Mouse (Mus musculus) thymus, postnatal 4 days (tissue): ENCODE data around the gene D11Wsu47e.

Experiments used
- DNase-seq: peaks from one replicate; pipeline ENCODE4 v3.0.0; 2021

D11Wsu47e gene

DNA sequence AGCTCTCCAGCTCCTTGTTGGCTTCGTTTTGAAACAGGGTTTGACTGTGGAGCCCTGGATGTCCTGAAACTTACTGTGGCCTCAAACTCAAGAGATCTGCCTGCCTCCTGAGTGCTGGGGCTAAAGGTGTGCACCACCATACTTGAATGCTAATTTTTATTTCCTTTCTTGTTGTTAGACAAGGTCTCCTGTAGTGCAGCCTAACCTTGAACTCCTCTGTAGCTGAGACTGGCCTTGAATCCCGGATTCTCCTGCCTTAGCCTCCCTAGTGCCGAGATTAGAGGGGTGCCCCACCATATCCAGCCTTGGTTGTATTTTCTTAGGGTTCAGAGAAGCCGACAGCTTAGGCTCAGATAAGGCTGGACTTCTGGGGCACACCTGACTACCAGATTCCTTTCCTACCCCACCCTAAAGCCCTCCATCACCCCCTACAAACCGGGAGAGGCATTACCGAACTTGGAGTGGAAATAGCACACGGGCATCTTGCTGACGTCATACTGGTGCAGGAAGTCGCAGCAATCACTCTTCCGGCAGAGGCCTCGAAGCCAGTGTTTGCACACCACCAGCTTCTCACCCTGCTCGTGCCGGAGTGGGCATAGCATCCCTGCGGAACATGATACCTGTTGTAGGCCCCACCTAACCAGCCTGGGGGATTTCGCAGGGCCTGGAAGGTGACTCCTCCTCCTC, 21.9 kb downstream of the D11Wsu47e start:
- DNase-seq: no peak

DNA sequence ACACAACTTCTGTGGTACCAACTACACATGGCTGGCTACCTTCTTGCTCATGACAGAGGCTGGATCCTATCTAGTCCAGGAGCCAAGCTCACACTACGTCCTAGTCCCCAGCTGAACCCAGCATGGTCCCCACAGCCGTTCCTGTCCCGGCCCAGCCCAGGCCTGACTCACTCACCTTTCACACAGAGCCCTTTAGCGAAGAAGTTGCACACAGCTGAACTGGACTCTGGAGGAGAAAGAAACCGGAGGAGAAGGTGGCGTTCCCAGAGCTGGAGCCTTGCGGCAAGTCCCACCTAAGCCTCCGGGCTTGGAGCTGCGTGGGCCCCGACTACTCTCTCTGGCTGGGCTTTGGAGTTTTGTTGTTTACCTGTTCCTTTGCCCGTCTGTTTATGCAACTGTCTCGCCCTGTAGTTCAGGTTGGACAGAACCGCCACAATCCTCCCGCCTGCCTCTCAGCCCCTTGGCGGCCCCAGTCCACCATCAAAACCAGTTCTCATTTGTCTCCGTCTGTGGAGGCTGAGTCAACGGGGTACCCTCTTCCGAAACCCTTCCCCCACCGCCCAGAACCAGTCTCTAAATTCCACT, 24.5 kb downstream of the D11Wsu47e start:
- DNase-seq: peak; percentile 53

DNA sequence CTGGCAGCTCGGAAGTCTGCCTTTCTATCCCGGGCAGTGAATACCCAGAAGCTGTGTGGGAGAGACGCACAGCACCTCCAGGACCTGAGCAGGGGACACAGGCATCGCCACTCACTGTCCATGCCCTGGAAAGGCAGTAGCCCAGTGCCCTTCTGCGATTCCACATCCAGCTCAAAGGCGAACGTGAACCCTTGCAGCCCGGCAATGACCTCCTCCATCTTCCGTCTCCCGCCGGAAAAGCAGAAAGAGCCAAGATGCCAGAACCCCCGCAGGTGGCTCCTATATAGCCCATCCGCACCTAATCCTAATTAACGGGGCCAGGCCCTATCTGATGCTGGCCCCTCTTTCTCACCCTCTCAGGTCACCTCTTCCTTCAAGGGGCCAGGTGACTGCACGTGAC, 25.1 kb downstream of the D11Wsu47e start:
- no peak for DNase-seq

DNA sequence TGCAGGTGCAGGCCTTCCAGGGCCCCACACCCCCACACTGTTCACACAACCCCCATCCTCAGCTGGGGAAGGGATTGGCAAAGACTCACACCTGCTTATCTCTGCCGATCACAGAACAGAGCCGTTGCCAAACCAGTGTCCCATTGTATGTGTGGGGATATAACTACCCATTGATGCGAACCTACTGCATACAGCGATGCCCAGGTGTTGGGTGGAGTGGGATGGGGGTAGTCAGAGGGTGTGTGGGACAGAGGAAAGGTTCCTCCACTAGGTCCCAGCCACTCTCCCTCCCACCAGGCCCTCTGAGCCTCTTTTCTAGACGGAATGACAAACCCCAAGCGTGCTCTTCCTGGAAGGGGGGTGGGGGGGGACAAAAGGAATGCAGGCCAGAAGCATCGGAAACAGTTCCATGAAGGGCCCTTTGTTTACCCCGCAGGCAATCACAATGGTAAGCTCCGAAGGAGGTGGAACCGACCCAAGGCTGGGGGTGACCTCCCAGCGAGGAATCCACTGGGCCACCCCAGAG, 25.6 kb downstream of the D11Wsu47e start, which contains the start of gene Cpsf4l:
Cpsf4l (minus strand) TSS at position 287 of the 526 bp plus-strand sequence.
- peak; percentile 77 for DNase-seq

DNA sequence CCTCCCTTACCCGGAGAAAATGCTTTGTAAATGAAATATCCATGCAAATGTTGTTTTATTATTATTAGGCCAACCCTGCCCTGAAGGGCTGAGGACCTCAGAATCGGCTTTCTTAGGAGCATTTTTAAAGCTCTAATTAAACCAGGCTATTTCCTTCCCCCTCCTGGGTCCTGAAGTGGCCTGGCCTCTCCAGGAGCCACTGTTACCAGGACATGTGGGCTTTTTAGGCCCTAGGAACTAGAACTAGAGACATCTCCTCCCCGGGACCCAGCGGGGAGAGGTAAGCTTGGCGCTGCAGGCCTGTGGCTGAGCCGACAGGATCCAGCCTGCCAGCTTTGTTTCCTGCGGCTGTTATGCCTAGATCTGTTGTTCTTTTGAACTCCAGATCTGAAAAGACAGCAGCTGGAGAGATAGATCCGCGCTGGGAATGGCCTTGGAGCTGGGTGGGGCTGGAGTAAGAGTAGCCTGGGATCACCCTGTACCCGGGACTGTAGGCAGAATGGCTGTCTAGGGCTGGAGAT, 26.1 kb downstream of the D11Wsu47e start:
- DNase-seq: peak; percentile 66

DNA sequence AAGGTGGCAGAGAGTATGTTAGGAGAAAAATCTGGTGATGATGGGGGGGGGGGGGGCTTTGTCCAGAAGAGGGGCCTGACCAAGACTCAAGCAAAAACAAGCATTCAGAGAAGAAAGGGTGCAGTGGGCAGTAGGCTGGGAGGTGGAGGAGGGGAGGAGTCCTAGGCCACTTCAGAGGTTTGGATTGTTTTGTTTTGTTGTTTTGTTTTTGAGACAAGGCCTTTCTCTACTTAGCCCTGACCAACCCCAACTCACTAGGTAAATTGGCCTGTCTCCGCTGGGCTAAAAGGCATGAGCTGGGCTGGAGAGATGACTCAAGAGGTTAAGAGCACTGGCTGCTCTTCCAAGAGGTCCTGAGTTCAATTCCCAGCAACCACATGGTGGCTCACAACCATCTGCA, 26.8 kb downstream of the D11Wsu47e start:
- no peak for DNase-seq

DNA sequence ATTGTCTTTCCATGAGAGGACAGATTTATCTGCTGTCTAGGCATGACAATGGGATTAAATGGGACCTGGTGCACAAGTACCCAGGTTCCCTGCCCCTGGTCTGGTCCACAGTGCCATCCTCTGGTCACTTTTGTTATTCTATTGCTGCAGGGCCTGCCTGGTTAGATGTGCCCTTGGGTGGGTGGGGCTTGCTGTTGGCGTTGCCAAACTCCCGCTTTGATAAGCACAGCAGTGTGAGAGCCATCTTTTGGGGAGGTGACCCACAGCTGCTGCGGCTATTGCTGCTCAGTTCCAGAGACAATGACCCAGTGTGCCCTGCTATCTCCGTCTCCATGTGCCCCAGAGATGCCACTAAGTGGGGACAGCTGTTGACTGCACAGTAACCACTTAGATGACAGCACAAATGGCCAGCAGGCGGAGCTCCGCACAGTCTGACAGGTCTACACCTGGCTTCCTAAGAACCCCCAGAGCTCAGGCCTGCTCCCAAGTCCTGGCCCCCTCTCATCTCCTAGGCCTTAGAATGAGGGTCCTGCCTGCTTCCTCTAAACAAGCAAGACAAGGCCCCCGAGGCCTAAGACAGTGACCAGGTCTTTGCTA, 31.0 kb downstream of the D11Wsu47e start:
- DNase-seq: peak; percentile 79

DNA sequence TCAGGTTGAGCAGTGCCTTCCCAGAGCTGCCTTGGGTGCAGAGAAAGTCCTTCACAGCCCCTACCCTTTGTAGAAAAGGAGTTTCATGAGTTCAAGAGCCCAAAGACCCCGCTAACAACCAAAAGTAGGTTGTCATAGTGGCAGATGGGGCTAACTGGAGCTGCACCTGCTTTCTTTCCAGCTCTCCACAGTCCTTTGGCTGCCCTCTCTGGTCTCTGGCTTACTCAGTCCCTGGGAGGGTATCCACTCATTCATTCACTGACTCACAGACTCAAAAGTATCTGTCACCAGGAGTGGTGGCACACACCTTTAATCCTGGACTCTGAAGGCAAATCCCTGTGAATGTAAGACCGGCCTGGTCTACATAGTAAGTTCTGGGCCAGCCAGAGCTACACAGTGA, 31.9 kb downstream of the D11Wsu47e start:
- no peak for DNase-seq

DNA sequence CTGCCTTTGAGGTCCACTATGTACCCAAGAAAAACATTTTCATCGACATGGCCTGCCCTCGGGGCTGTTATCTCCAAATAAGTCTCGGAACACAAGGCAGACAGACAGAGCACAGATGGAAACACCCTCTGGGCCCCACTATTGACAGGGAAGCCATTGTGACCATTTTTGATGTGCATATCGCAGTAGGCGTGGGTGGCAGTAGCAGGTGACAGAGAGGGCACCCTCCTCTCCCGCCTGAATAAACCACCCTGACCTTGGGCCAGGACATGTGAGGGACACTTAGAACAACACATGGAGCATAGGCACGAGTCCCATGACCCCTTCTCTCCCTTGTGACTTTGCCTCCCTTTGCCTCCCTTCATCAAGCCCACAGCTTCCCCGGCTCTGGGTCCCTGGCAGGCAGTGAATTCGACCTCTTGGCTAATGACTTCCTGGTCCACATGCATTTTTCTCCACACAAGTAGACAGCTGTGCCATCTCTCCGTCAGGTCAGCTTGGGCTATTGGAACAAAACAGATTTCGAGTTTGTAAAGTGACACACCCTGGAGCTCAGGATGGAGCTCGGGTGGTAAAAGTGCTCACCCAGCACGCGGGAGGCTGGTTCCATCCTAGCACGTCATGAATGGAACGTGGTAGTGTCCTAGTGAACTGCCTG, 33.7 kb downstream of the D11Wsu47e start:
- no peak for DNase-seq

DNA sequence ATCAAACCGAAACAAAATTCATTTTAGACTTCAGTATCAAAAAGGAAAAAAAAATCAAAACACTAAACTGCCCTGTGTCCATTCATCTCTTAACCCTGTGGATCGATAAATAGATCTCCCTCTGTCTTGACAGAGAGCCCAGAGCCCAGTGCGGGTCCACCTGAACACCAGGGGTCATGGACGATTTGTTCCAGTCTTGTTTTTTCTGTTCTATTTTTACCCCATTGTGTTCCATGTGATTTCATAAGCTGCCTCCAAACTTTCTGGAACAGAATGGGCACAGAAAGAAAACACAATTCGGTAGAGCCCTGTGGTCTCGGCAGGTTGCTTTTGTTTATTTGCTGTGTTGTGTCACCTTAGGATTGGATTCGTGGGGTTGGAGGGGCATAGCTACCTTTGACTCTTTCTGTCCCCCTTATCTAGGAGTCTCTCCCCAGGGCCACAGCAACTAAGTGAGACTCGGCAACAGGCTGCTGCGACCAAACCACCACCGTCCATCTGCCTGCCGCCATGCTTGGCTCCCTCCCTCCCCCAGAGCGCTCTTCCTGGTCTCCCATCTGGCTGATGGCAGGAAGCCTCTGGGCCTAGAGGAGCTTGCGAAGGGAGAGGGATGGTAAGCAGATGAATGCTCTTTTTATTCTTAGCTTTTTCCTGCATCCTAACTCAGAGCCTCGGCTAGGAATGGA, 38.3 kb downstream of the D11Wsu47e start:
- DNase-seq: no peak

DNA sequence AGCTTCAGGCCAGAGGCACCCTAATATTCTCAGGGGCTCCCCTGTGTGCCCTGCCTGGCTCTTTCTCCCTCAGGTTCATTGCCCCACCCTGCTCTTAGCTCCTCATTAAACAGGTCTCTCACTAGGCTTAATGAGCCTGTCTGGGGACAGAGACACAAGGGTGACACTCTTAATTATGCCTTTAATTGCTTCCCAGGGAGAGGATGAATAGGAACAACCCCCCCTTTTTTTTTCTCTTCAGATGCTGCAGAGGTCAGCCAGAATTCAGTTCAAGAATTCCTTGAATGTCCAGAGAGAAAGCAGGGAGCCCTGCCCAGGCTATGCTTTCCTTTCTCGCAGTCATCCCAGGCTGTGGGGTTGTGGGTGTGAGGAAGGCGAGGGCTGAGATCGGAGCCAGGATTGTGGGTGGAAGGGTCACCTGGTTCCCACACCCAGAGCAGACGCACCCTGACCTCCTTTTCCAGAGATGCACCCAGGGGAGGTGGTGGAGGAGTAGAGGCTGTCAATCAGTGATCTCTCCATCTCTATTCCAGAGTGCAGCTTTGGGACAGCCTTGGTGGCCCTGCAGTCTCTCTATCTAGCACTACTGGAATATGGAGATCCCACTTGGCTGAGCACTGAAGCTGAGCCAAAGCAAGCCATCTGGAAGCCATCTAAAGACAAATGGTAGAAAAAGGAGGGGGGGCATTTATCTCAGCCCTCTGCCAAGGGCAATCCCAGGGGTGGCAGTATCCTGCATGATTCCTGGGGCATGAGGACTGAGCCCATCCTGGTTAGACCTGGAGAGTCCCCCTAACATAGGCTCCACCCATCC, 41.2 kb downstream of the D11Wsu47e start:
- no peak for DNase-seq

DNA sequence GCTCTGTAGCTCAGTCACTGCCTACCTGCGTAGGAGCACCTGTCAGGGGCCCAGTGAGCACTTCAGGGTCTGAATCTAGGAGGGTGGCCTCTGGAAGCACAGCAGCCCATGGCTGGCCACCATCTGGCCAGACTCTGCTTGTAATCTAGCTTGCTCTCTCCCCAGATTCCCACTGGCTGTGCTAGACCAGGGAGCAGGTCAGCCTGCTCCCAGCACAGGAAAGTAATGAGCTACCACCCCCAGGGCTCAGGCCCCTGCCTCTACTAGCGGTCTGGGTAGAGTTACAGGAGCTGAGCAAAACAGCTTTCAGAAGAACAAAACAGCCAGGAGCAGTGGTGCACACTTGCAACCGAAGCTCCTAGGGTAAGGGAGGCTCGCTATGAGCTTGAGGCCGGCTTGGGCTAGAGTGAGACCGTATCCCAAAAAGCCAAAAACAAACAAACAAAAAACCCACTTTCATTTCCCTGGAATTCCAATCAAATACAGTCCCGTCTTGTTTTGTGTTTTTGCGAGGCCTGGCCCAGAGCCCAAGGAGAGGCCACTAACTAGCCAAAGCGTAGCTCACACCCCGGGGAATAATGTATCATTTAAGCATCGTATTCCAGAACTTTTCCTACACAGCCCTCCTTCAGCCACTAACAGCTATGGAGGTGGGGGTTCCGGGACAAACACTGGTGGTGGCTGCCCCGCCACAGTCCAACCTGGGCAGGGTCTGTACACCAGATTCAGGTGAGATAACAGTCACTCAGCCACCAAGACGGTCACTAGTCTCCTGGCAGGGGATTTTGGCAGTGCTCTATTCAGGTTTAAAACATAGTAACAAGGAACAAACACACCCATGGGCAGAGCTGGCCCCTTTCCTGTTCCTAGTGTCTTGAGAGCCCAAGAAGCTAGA, 43.0 kb downstream of the D11Wsu47e start:
- DNase-seq: no peak

DNA sequence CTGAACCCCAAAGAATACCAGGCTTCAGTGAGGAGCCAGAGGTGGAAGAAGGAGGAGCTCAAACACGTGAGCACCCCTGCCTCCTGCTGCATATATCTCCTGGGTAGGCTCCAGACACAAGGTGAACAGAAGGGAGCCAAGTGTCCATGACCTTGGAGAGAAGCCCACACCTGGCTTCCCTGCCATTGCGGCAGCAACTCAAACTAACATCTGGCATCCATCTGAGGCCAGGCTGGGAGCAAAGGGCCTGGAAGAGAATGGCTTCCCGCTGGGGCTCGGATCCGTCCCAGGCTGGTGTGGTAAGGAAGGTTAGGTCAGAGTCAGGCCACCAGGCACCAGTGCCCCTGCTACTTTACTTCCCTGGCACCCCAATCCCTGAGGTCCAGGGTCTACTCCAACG, 43.8 kb downstream of the D11Wsu47e start:
- no peak for DNase-seq

DNA sequence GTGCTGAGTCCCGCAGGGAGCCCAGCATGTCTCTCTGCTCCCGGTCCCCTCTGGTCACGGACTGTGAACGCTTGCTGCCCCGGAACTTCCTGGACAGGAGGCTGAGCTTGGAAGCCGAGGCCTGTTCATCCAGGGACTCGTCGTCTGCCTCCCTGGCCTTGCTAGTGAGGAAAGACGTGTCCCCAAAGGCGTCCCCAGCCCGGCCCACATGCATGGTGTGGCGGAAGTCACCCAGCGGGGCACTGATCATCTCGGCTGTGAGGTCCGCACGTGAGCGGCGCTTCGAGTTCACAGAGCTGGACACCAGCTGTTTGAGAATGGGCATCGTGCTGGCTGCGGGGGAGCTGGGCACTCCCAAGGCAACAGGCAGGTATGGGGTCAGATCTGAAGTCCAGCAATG, 45.0 kb downstream of the D11Wsu47e start:
- DNase-seq: no peak

DNA sequence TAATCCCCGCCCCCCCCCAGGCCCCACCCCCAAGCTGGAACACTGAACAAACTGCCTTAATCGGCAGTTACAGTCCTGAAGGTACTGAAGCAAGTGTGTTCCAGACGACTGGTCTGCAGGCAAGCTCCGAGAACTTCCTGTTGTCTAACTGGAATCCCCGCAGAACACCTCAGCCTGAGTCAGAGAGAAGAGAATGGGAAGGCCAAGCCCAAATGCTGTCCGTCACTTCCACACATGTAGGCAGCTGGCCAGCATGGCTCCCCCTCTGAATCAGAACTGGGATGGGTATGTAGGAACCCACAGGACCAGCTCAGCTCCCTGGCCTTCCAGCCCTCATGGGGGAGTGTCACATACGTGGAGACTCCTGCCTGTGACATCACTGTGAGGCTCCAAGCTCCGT, 45.7 kb downstream of the D11Wsu47e start:
- no peak for DNase-seq

DNA sequence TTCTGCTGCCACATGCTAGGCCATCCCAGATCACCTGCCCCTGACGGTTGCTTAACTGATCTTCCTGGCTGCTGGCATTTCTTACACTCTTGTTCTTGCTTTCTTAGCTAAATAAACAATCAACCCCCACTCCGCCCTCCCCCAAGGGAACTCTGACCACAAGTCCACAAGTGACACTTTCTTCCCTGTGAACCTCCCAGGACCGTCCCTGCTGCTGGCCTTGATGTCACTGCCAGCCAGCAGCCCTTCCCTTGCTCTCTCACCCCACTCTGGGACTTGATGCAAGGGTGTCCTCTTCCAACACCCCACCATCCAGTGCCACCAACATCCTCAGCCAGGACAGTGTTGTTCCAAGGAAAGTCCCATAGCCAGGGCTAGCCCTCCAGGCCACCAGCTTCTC, 46.7 kb downstream of the D11Wsu47e start:
- DNase-seq: no peak

DNA sequence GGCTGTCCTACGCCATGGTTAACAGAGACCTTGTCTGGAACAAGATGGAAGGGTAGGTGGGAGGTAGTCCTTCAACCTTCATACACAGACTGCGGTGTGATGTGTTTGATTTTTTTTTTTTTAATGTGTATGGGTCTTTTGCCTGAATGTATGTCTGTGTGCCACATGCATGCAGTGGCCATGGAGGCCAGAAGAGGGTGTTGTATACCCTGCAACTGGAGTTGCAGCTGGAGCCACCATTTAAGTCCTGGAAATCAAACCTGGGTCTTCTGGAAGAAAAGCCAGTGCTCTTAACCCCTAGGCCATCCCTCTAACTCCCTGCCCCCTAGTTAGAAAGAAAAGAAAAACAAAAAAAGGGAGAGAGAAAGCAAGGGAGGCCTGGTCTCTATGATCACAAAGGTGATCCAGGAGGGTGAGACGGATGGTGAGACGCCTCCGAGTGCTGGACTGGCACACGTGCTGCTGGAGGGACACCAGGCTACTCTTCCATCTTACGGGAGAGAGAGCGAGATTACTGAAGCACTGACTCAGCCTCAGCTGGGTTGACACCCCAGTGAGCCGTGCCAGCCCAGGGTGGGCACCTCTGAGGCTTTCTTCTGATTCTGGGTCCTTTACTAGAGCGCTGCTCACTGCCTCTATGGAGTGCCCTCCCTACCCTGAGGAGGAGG, 47.9 kb downstream of the D11Wsu47e start:
- DNase-seq: no peak

DNA sequence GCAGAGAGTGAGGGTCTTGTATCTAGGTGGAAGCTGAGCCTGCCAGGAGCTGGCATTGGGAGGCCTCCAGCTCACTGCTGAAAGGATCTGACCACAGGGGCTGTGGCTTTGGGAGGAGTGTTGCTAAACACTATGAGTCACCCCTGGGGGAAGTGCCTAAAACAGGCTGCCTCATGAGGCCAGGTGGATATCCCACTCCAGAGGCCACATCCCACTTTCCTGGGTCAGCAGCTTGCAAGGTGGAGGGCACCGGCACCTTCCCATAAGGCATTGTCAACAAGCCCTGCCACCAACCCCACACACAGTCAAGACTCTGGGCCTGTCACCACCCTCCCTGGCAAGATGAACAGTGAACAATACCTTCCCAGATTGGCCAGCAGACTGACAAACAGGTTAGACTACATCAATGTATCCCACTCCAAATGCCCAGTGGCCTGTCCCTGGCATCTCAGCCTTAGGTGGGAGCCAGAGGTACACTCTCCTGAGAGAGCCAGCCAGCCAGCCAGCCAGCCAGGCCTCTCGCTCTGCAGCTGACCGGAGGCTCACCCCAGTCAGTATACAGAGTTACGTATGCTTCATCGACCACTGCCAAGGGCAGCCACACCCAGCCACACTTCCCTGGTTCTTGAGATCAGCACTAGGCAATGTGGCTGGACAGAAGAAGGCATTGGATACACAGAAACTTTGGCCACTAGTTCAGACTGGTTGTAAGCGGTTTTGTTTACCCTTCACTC, 49.6 kb downstream of the D11Wsu47e start:
- DNase-seq: no peak

DNA sequence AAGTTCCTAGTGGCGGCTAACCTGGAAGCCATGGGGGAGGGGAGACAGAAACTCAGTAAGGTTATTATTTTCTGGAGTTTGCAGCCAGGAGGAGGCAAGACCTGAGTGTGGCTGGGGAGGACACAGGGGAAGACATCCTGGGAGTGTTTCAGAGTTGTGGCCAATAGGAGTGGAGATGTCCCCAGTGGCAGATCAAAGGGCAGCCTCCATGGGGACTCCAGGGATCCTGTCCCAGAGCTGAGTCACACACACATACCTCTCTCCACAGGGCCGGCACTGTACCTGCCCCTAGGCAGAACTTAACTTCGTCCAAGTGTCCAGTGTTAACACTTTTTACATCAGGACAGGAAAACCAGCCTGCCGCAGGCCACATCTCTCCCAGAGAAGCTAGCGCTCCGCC, 50.9 kb downstream of the D11Wsu47e start:
- no peak for DNase-seq
